Mouse (Mus musculus) adipocyte (in vitro differentiated cells): ENCODE measurements around the gene Ubr2.
A peak's percentile ranks its signal among the peaks of the same experiment; 100 is the strongest.

Source experiments
- DNase-seq: peaks from one replicate; pipeline ENCODE4 v3.0.0-alpha.2; 2016; ENCODE audit warnings: low spot score

Gene Ubr2

DNA sequence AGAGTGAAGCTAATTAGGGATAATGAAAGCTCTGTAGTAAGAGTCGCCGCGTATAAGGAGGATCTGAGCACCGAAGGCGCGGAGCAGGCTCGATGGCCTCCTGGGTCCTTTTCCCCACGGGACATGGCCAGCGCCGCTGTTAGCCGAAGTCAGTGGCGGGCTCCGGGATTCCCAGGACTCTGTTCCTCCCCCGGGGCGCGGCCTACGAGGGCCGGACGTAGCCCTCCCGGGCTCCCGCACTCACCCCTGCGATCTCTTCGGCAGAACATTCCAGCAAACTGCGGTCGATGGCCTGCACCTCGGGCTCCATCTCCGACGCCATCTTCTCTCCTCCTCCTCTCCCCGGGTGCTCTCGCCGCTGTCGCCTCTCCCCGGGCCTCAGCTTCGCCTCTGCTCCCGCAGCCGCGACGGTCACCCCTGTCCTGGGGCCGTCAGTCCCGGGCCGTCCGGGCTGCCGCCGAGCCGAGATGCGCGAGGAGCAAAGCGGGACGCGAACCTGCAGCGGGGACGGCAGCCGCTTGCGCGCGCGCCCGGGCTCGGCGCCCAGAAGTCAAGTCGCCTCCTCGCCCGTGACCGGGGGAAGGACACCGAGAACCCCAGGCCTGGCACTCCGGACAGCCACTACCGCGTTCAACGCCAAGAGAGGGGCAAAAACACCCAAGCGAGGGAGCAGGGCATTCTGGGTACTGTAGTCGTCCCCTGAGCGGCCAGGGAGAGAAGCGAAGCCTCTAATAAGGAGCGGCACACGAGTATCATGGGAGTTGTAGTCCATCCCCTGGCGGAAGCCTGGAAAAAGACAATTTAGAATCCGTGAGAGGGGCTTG lies at the start of gene Ubr2:
Gene Ubr2 (minus strand): TSS at position 659 of the 824 bp plus-strand sequence.
- DNase-seq = peak; percentile 98

DNA sequence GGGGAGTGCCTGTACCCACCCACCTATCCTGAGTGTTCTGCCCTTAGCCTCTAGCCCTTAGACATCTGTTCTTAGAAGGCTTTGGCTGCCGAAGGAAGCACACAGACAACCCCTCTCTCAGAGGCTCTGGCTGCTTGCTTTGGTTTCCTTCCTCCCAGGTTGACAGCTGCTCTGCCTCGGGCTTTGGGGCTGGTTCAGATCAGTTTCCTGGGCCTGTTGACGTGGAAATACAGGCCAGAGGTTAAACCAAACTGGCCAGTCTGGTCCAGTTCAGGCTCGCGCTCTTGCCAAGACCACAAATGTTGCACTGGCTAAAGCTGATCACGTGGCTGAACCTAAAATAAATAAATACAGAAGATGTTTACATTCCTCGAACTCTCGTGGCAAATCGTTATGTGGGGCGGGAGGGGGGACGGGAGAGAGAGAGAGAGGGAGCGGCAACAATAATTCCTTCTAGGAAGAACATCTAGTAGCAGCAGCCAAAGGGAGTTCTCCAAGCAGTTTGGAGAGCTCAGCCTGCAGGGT lies 49.5 kb upstream of the Ubr2 start:
- peak; percentile 99 for DNase-seq

DNA sequence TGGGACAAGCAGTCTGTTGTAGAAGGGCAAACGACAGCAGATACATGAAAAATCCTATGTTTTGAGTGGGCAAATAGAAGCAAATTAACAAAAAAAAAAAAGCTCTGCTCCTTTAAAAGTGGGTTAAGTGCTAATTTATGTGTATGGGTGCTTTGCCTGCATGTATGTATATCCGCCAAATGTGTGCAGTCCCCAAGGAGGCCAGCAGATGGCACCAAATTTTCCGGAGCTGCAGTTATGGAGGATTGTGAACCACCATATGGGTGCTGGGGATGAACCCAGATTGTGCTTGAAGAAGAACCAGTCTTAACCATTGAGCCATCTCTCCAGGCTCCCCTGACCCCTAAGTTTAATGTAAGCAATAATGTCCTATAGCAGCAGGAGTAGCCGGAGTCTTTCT lies 47.6 kb upstream of the Ubr2 start:
- DNase-seq = no peak

DNA sequence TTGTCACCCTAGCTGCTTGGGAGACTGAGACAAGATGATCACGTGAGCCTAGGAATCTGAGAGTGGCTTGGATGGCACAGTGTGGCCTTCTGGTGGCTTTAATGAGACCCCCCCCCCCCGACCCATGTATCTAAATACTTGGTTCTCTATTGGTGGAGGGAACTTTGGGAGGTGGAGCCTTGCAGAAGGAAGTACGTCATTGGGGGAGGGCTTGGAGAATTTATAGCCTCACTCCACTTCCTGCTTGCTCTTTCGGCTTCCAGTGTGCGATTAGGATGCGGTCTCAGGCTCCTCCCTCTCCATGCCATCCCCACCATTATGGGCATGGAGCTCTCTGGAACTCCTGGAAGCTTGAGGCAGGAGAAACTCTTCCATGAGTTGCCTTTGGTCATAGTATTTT lies 46.1 kb upstream of the Ubr2 start:
- DNase-seq = no peak

DNA sequence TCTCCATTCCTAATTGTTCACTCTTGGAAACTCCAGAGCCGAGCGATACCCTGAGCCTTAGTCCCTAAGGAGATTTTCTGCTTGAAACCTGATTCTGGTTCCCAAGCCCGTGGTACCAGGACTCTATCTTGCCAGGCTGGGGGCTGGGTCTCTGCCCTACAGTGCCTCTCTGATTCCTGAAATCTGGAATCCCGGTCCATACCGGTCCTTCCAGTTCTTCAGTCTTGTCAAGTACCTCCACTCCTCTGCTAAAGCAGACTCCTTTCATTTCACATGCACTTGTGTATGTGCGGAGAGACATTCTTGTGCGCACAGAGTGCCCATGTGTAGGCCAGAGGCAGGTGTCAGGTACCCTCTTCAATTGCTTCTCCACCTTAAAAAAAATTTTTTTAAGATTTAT lies 44.8 kb upstream of the Ubr2 start:
- DNase-seq = no peak

DNA sequence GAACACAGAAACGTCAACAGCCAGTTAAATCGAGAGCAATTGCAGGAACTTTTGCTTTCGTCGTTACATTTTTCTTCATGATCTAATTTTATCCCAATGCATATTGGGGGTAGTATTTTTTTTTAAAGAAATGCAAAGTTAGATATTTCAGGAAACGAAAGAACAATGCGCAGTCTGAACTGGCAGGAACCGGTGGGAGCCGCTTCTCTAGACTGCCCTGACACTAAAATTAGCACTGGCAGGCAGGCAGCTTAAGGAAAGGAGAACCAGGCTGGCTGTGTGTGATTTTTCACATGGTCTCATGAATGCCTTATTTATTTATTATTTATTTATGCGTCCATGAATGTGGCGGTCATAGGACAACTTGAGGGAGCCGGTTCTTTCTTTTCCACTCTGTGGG lies 44.3 kb upstream of the Ubr2 start:
- no peak for DNase-seq

DNA sequence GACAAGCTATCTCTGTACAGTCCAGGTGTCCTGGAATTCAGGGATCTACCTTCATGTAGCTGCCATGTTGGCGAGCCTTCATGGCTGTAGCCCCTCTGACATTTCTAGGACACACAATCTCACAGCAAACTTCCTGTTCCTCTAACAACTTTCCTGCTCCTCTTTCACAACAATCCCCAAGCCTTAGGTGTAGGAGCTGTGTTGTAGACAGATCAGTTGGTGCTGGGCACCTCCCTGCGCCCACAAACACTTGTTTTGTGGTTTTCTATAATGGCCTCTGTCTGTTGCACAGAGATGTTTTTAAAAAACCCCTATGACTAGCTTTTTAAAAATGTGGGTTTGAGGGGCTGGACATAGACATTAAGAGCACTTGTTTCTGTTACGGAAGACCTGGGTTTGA lies 40.3 kb upstream of the Ubr2 start:
- DNase-seq = no peak

DNA sequence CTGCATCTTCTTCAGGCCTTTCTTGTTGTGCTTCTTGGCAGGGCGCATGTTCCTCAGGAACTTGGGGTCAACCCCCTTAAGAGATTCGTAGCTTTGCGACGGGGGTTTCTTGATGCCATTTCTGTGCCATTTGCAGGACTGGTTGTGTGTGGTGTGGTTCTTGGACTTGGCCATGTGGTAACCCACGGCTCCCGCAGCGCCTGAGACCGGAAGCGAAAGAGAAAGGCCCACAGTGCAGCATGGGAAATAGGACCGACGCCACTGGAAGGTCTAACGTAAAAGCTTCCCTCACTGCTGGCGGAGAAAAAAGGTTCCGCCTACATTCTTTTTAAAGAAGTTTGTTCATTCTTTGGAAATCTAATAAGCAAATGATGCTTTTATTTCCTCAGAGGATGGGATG lies 32.5 kb upstream of the Ubr2 start:
- DNase-seq = no peak

DNA sequence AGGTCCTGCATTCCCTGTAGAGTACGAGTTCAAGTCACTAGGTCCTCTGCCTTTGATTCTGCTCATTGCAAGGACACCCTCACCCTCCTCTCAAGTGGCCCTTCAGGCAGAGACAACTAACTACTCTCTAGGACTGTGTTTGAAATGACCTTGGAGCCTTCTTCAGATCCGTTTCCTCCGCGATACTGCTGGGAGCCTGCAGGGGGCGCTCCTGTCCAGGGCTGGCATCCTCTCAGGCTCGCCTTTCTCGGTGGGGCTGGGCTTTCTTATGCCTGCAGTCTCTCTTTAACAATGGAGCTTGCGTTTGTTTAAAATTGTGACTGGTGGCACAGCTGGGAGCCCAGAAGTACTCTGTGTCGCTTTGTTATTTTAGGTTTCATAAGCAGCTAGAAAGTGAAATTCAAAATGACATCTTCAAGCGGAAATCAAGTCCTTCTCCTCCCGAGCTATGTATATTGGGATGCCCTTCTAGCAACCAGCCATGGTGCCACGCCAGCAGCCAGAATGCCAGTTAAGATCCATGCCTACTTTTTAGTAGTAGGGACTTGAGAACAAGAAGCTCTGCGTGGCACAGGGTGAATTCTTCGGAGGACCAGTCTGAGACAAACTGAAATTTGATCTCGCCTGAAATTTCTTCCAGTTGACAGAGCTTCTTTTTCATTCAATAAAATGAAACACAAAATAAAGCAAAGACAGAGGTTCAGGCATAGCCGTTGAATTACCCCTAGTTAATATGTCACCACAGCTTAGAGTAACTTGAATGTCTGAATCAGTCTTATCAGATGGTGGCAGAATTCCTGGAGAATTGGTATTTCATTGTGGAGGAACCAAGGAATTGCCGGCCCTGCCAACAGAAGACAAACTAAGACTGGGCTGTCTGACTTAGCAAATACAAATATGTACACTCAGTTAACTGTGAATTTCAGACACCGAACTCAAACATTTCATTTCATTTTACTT lies 28.8 kb upstream of the Ubr2 start:
- DNase-seq = peak; percentile 78

DNA sequence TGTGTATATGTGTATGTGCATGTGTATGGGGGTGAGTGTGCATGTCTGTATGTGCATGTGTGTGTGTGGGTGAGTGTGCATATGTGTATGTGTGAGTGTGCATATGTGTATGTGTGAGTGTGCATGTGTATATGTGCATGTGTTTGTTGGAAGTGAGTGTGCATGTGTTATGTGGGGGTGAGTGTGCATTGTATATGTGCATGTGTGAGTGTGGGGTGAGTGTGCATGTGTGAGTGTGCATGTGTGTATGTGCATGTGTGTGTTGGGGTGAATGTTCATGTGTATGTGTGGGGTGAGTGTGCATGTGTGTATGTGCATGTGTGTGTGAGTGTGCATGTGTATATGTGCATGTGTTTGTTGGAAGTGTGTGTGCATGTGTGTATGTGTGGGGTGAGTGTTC lies 24.2 kb upstream of the Ubr2 start:
- DNase-seq = no peak

DNA sequence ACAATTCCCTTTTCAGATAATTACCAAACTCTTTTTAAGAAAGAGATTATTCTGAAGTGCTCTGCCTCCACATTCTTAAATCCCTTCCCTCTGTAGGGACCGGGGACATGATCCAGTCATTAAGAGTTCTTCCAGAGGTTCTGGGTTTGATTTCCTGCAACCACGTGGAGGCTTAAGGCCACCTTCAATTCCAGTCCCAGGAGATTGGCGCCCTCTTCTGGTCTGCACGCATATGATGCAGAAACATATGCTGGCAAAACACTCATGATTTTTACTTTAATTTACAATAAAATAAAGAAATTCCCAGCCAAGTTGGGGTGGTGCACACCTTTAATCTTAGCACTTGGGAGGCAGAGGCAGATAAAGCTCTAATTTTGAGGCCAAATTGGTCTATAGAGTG lies 23.3 kb upstream of the Ubr2 start:
- DNase-seq = peak; percentile 69

DNA sequence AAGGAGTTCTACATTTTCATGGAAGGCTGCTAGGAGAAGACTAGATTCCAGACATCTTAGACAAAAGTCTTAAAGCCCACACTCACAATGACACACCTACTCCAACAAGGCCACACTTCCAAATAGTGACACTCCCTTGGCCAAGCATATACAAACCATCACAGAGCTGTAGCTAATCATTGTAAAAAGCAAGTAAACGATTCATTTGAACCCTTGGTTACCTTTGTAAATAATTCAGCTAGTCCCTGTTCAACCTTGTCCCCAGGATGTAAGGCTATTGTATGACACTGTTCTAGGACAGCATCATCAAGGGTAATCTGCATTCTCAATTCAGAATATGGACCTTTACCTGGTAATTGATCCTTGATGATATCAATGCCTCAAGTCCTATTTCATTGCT lies 14.4 kb upstream of the Ubr2 start:
- no peak for DNase-seq

DNA sequence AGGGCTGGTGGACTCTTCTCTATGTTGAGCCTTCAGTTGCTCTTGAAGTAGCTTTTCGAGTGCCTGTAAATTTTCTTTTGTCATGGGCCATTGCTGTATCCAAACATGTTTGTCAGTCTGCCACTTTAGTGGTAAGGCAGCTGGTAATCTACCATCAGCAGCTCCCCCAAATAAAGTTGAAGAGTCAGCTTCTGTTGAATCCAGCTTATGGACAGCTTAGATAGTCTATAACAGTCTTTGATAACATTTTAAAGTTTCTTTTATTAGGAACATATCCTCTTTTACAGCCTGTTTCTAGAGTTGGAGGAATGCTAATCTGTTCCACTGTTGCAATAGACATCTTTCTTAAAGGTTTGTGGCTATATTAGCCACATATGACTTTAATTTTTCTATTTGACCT lies 13.0 kb upstream of the Ubr2 start:
- no peak for DNase-seq

DNA sequence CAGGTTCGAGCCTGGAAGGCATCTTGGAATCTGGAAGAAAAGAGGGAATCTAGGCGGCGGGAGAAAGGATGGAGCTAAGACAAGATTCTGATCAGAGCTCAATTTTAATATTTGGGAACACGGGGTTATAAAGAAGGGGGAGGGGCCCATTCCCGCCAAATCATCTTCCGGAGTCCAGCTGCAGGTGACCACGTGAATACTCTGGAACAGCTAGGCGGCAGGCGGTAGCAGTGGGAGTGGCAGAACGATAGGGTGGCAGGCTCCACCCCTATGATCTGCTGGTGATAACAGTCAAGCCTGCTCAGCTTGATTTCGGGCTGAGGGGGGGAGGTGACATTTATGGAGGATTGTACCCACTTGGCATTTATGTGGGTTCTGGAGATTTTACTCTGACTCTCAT lies 2.5 kb upstream of the Ubr2 start:
- DNase-seq = no peak

DNA sequence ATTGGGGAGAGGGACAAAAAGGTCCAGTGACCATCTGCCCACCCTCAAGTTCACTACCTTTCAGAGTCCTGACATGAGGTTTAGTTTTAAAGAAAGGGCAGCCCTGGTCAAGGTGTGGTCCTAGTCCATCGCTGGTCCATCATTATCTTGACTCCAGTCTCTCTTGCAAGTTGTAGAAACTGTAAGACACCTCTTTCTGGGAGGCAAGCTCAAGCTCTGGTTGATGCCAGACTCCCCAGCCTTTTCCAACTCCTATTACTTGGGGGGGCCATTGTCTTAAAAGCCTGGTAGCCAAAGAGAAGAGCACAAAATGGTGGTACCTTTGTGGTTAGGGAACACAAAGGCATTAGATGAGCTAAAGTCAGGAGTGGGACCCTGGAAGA lies 1.3 kb upstream of the Ubr2 start:
- DNase-seq = no peak

DNA sequence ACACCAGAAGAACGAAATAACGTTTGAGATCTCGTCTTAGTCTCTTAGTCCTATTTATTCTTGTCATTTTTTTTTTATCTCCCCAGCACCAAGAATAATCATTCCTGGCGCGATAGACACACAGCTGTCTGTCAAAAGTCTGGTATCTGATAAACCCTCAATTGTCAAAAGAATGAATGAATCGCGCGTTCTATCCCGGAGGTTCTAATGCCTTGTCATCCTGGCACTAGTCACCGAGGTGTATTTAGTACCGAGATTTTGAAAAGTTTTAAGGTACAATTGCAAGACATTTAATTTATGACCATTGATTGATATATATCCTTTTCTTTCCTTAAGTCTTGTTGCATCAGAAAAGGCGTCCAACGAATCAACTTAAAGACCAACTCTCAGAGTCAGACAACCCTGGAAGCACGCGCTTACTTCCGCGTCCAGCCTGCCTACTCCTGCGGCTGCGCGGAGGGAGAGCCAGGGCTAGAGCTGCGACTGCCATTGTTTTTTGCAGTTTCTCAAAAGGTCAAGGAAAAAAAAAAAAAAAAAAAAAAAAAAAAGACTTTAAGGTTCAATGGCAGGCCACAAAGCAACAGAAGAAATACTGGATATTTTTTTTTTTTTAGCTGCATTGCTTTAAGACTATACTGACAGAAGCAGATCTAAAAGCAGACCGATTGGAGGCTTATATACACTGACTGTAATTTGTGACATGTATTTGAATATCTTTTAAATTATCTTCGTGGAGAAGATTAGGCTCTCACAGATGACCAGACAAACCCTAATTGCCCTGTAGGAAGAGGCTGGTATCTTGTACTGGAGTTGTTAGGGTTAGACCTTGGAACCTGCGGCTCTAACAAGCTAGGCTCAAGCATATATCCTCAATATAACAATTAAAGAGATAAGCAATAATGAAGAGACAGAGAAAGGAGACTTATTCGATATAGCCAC lies 635 bp upstream of the Ubr2 start:
- DNase-seq = peak; percentile 92

DNA sequence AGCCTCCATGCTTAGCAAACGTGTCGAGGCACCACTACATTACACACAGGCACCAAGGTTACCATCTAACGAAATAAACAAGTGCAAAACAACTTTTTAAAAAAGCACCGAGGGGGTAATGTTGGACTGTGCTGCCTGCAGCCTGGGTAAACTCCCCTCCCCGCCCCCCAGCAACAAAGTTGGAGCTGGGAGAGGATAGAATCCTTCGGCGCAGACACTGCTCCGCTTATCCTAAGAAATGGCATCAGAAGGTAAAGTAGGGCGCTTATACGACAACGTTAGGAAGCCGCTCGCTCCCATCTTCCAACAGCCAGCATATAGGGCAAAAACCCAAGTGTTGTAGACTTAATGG lies 834 bp downstream of the Ubr2 start:
- DNase-seq = no peak

DNA sequence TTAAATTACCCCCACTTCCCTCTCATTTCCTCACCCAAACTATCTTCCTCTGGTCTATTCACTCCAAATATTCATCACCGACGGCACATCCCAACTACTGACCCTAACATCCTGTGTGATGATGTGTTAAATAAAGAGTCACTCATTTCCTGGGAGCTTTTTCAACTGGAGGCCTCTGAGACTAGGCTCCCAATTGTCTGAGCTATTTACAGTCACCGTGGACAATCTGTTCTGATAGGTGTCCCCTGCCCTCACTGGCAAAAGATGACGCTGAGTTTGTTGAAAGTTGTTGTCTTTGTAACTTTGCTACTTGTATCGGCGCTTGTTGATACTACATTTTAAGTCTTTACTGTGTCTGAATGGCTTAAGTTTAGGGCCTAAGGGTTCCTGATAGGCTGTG lies 1.3 kb downstream of the Ubr2 start:
- DNase-seq = peak; percentile 57

DNA sequence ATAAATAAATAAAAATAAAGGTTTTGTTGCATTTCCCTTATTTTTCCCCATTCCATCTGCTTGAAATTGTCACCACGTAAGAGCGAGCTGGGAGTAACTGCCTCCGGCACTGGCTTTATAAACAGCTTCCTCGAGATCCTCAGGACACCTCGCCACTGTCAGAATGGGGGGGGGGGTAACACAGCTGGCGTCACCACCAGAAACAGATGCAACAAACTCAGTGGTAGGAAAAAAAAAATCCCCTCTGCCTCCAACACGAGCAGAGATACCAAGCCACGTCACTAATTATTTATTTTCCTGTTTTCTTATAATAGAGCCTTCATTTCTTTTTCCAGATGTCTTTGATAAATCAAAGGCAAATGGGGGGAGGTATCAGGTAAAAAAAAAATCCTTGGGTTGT lies 1.9 kb downstream of the Ubr2 start:
- DNase-seq = no peak

DNA sequence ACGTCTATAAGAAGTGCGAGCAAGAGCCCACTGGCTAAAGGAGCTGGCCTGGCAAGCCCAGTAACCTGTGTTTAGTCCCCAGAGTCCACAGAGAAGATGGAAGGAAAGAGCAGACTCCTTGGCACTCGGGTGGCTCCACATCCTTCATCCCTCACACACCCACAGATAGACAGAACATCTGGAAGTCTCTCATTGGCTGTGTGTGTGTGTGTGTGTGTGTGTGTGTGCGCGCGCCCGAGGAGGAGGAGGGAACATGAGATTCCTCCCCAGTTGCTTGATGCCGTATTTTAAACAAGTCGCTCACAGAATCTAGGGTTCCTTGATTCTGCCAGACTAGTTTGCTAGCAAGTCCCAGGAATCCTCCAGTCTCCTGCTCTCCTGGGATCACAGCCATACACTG lies 3.6 kb downstream of the Ubr2 start:
- no peak for DNase-seq

DNA sequence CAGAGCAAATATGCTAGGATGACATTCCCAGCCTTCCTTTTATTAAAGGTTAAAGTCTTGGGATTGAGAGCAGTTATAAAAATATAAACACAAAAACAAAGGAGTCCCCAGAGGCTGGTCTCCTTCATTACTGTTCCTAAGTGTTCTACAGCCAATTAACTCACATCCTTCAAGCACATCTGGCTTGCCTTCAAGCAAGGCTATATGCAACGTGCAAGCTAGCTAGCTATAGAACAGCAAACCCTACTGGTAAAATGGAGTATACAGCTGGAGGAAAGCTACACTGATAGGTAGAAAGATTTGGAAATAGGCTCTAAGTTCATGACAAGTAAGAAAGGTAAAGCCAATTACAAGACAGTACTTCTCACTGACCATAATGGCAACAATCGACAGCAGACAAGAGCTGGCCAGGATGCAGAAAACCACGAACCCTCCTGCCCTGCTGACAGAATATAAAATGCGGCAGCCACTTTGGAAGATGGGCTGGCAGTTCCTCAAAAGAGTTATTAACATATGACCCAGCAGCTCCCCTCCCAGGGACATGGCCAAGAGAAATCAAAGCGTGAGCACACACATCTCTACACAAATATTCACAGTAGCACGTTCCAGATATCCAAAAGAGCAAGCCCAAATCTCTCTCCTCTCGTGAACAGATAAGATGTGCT lies 4.5 kb downstream of the Ubr2 start:
- no peak for DNase-seq
